Comparison of ENCODE assay signal across 18 mouse cellular contexts in the genomic region with DNA sequence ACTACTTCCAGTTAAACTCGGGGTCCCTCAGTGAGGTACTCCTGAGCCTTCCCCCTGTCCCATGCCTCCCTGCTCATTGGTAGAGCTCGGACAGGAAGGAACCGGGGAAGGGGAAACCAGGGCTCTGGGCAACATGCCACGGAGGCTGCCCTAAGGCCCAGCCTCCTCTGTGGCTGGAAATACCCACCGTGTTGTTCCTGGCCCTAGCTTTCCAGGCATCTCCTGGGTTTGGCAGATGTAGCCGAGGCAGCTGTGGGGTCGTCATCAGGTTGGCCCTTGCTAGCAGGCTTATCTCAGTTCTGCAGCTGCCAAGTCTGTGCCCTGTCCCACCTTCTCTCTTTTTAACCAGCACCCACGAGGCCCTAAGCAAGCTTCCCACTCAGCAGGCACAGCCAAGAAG. TPM values are rescaled to one million over a fixed set of nuclear protein-coding genes. Genes with fewer than 3 reads are reported as not detected.
DNase-seq lines count a peak whose midpoint lies in the region; ATAC-seq and TF ChIP-seq lines count a peak whose summit lies in the region.
"Had no signal": no experiment of that assay in that cellular context is flagged by ENCODE, and none has a peak within 500 bp of the region (broad histone marks: within the 10 kb centered on the region; RNA-seq: fewer than 3 reads in every experiment).

No protein-coding gene starts in this region.

- no peak for TF ChIP-seq POLR2A in heart, adult 2 months (IDR thresholded peaks at IDR 0.05; ENCODE audit: insufficient read depth, low read depth, low read length)
- TF ChIP-seq POLR2A in lung, adult 2 months (IDR thresholded peaks at IDR 0.05; ENCODE audit: borderline replicate concordance, extremely low read depth, low read depth, low read length) = no peak

- H3K27ac ChIP-seq in heart, adult 2 months = peak overlapping the region; percentile 19
- H3K27ac ChIP-seq in lung, embryonic 15.5 days = peak overlapping the region; percentile 2
- 0 out of 2 replicates have a peak overlapping the region, but pooled peaks have one; percentile 0 for H3K27ac ChIP-seq in liver, postnatal 0 days (ENCODE audit: low read depth)
- no peak overlapping the region for H3K27ac ChIP-seq in intestine, embryonic 15.5 days
- H3K27ac ChIP-seq: embryonic facial prominence, embryonic 10.5 days; forebrain, embryonic 15.5 days; hindbrain, embryonic 15.5 days; limb, embryonic 13.5 days; neural tube, embryonic 12.5 days had no signal

- no peak for ATAC-seq in lung, embryonic 15.5 days (ENCODE audit: borderline replicate concordance, extremely low read depth, low FRiP score, low TSS enrichment)
- ATAC-seq in hematopoietic stem cell, adult 5-6 weeks (replicated peaks in 1 of 2; ENCODE audit: insufficient read depth in 1 of 2, low FRiP score in 2 of 2, low TSS enrichment in 1 of 2, low read depth in 1 of 2, poor library complexity in 2 of 2, severe bottlenecking in 2 of 2) = peak; percentile 24 to 51; a peak in 3 of 4 replicates
- peak; percentile 51 for ATAC-seq in liver, postnatal 0 days
- no peak for ATAC-seq in intestine, embryonic 15.5 days
- ATAC-seq: forebrain, embryonic 15.5 days had no signal

- TF ChIP-seq EP300 in heart, adult 2 months (IDR thresholded peaks at IDR 0.05; ENCODE audit: insufficient read depth, low read depth, low read length) = no peak
- 0 out of 2 replicates have a peak, but pooled peaks have one; percentile 7 for TF ChIP-seq EP300 in liver, postnatal 0 days (IDR thresholded peaks at IDR 0.05; ENCODE audit: low read depth)

- no peaks in the 10 kb centered on the region for H3K36me3 ChIP-seq in heart, adult 2 months (ENCODE audit: control insufficient read depth, insufficient read depth, low read length)
- H3K36me3 ChIP-seq in lung, embryonic 15.5 days = no peaks in the 10 kb centered on the region
- no peaks in the 10 kb centered on the region for H3K36me3 ChIP-seq in liver, postnatal 0 days (replicated peaks; ENCODE audit: insufficient read depth, low read length)
- H3K36me3 ChIP-seq in intestine, embryonic 15.5 days = no peaks in the 10 kb centered on the region
- H3K36me3 ChIP-seq: embryonic facial prominence, embryonic 10.5 days; forebrain, embryonic 15.5 days; hindbrain, embryonic 15.5 days; limb, embryonic 13.5 days; neural tube, embryonic 12.5 days had no signal

- intact Hi-C loops in heart, adult 2 months (cut with DNase I) = no loop called here

- no peaks in the 10 kb centered on the region for H3K9me3 ChIP-seq in lung, embryonic 15.5 days
- peaks cover 4% of the 10 kb centered on the region; the same call in 1 of the 2 replicates for H3K9me3 ChIP-seq in liver, postnatal 0 days (ENCODE audit: low read length)
- H3K9me3 ChIP-seq in intestine, embryonic 15.5 days = no peaks in the 10 kb centered on the region
- H3K9me3 ChIP-seq: forebrain, embryonic 15.5 days; hindbrain, embryonic 15.5 days; limb, embryonic 13.5 days had no signal

- no peak overlapping the region for H3K9ac ChIP-seq in heart, adult 2 months (ENCODE audit: low read depth, low read length)
- no peak overlapping the region for H3K9ac ChIP-seq in lung, embryonic 15.5 days
- no peak overlapping the region for H3K9ac ChIP-seq in liver, postnatal 0 days (replicated peaks)
- H3K9ac ChIP-seq in intestine, embryonic 15.5 days = no peak overlapping the region
- H3K9ac ChIP-seq: forebrain, embryonic 15.5 days; hindbrain, embryonic 15.5 days; limb, embryonic 13.5 days; neural tube, embryonic 12.5 days had no signal

- H3K27me3 ChIP-seq in heart, adult 2 months (ENCODE audit: control insufficient read depth, insufficient read depth, low read length) = peaks cover 3% of the 10 kb centered on the region; the same call in 1 of the 2 replicates
- peaks cover 51% of the 10 kb centered on the region for H3K27me3 ChIP-seq in lung, embryonic 15.5 days
- peaks cover 53% of the 10 kb centered on the region for H3K27me3 ChIP-seq in liver, postnatal 0 days (ENCODE audit: insufficient read depth, low read length)
- H3K27me3 ChIP-seq in intestine, embryonic 15.5 days (replicated peaks) = peaks cover 42% of the 10 kb centered on the region

- DNase-seq in heart, adult 2 months = no peak
- DNase-seq in heart, adult 8-10 months (ENCODE audit: low spot score) = no peak
- DNase-seq in lung, adult 2 months = no peak
- no peak for DNase-seq in liver, postnatal 0 days
- DNase-seq in right cerebral cortex, adult 18-20 months = no peak
- DNase-seq: cerebellum, adult 9-11 months; kidney, adult 18-20 months; right cerebral cortex, postnatal 25 days had no signal

- H3K79me2 ChIP-seq in heart, adult 2 months (replicated peaks; ENCODE audit: control insufficient read depth, insufficient read depth, low read length) = no peaks in the 10 kb centered on the region

- WGBS in heart, adult 2 months = 26% methylated on average over 8 of the region's 8 CpGs
- 53% methylated on average over 8 of the region's 8 CpGs for WGBS in lung, embryonic 15.5 days
- 50% methylated on average over 8 of the region's 8 CpGs for WGBS in lung, adult 2 months
- 39% methylated on average over 8 of the region's 8 CpGs for WGBS in liver, postnatal 0 days (ENCODE audit: insufficient replicate concordance)
- 73% methylated on average over 8 of the region's 8 CpGs for WGBS in intestine, embryonic 15.5 days

- no peak for TF ChIP-seq CTCF in heart, adult 2 months (IDR thresholded peaks at IDR 0.05)
- TF ChIP-seq CTCF in lung, adult 2 months (IDR thresholded peaks at IDR 0.05; ENCODE audit: insufficient read depth, low read length) = no peak
- no peak for TF ChIP-seq CTCF in liver, postnatal 0 days (IDR thresholded peaks at IDR 0.05; ENCODE audit: low read depth)

- peaks cover 13% of the 10 kb centered on the region for H3K4me1 ChIP-seq in heart, adult 2 months (ENCODE audit: control insufficient read depth, insufficient read depth, low read length)
- H3K4me1 ChIP-seq in lung, embryonic 15.5 days = peaks cover 47% of the 10 kb centered on the region
- H3K4me1 ChIP-seq in lung, adult 2 months (ENCODE audit: control insufficient read depth, insufficient read depth, low read length) = peaks cover 12% of the 10 kb centered on the region
- peaks cover 51% of the 10 kb centered on the region for H3K4me1 ChIP-seq in liver, postnatal 0 days (ENCODE audit: insufficient read depth)
- peaks cover 42% of the 10 kb centered on the region for H3K4me1 ChIP-seq in intestine, embryonic 15.5 days (replicated peaks)

- no peak overlapping the region for H3K4me2 ChIP-seq in lung, embryonic 15.5 days
- H3K4me2 ChIP-seq in liver, postnatal 0 days (ENCODE audit: low read depth, low read length) = no peak overlapping the region
- no peak overlapping the region for H3K4me2 ChIP-seq in intestine, embryonic 15.5 days (replicated peaks)
- H3K4me2 ChIP-seq: forebrain, embryonic 15.5 days; hindbrain, embryonic 15.5 days; limb, embryonic 13.5 days; neural tube, embryonic 12.5 days had no signal

- no peak overlapping the region for H3K4me3 ChIP-seq in heart, adult 2 months
- no peak overlapping the region for H3K4me3 ChIP-seq in lung, embryonic 15.5 days
- no peak overlapping the region for H3K4me3 ChIP-seq in lung, adult 2 months (replicated peaks; ENCODE audit: extremely low read depth, low read depth, low read length)
- no peak overlapping the region for H3K4me3 ChIP-seq in liver, postnatal 0 days (ENCODE audit: low read depth, low read length)
- H3K4me3 ChIP-seq in intestine, embryonic 15.5 days (replicated peaks) = no peak overlapping the region
- H3K4me3 ChIP-seq: embryonic facial prominence, embryonic 10.5 days; erythroblast, embryonic 14.5 days; forebrain, embryonic 15.5 days; hindbrain, embryonic 15.5 days; limb, embryonic 13.5 days; neural tube, embryonic 12.5 days had no signal

RNA-seq across cellular contexts. Expression of gene Dll4, which starts 5.0 kb away (rescaled TPM):
- 10 to 100 TPM; 13.7 to 15.8 TPM for total RNA-seq in heart, adult 2 months (2021)
- 22.0 and 35.8 TPM in 2 replicates for polyA plus RNA-seq in heart, adult 2 months (2012; rRNA removed)
- 10 to 100 TPM; 12.1 to 18.7 (median 18.6) TPM for total RNA-seq in heart, adult 8-10 months (2022)
- 13.6 and 14.7 TPM in 2 replicates for polyA plus RNA-seq in lung, embryonic 15.5 days (2015; fragmentation: Nextera tagmentation; extraction: Ambion mirVana)
- polyA plus RNA-seq in lung, adult 2 months (2012; rRNA removed) = 114 TPM in 2 replicates
- total RNA-seq in hematopoietic stem cell, adult 5-6 weeks (2017) = 0.13 and 0.25 TPM in 2 replicates
- polyA plus RNA-seq in liver, postnatal 0 days (2015; fragmentation: Nextera tagmentation; extraction: Ambion mirVana) = 1.8 and 1.9 TPM in 2 replicates
- 8.3 and 8.4 TPM in 2 replicates for polyA plus RNA-seq in intestine, embryonic 15.5 days (2015; fragmentation: Nextera tagmentation; extraction: Ambion mirVana)
- polyA plus RNA-seq: C2C12 had no signal

RNA-seq across cellular contexts. Expression of gene Chac1, which starts 30.5 kb away (rescaled TPM):
- total RNA-seq in heart, adult 2 months (2021) = 10 to 100 TPM in 1 of 2 experiments, 1 to 10 TPM in 1; 5.6 to 13.7 TPM
- polyA plus RNA-seq in heart, adult 2 months (2012; rRNA removed) = 6.2 and 8.1 TPM in 2 replicates
- total RNA-seq in heart, adult 8-10 months (2022) = 10 to 100 TPM in 1 of 4 experiments, 1 to 10 TPM in 3; 2.8 to 15.4 (median 5.2) TPM
- 0.59 and 1.1 TPM in 2 replicates for polyA plus RNA-seq in lung, embryonic 15.5 days (2015; fragmentation: Nextera tagmentation; extraction: Ambion mirVana)
- 9.2 and 10.7 TPM in 2 replicates for polyA plus RNA-seq in lung, adult 2 months (2012; rRNA removed)
- 0.40 TPM in 1 of 2 replicates, not detected in the other for total RNA-seq in hematopoietic stem cell, adult 5-6 weeks (2017)
- 0.35 and 0.36 TPM in 2 replicates for polyA plus RNA-seq in liver, postnatal 0 days (2015; fragmentation: Nextera tagmentation; extraction: Ambion mirVana)
- polyA plus RNA-seq in intestine, embryonic 15.5 days (2015; fragmentation: Nextera tagmentation; extraction: Ambion mirVana) = 2.3 and 2.7 TPM in 2 replicates

RNA-seq across cellular contexts. Expression of gene Vps18, which starts 32.0 kb away (rescaled TPM):
- total RNA-seq in heart, adult 2 months (2021) = 10 to 100 TPM; 12.2 TPM
- polyA plus RNA-seq in heart, adult 2 months (2012; rRNA removed) = 10.2 and 12.6 TPM in 2 replicates
- total RNA-seq in heart, adult 8-10 months (2022) = 10 to 100 TPM; 12.5 to 14.0 (median 13.6) TPM
- 18.3 and 19.1 TPM in 2 replicates for polyA plus RNA-seq in lung, embryonic 15.5 days (2015; fragmentation: Nextera tagmentation; extraction: Ambion mirVana)
- 24.1 and 25.9 TPM in 2 replicates for polyA plus RNA-seq in lung, adult 2 months (2012; rRNA removed)
- 14.8 and 23.0 TPM in 2 replicates for total RNA-seq in hematopoietic stem cell, adult 5-6 weeks (2017)
- polyA plus RNA-seq in liver, postnatal 0 days (2015; fragmentation: Nextera tagmentation; extraction: Ambion mirVana) = 4.7 TPM in 2 replicates
- polyA plus RNA-seq in intestine, embryonic 15.5 days (2015; fragmentation: Nextera tagmentation; extraction: Ambion mirVana) = 20.9 and 22.5 TPM in 2 replicates

RNA-seq across cellular contexts. Expression of gene Rhov, which starts 49.5 kb away (rescaled TPM):
- not detected for total RNA-seq in heart, adult 2 months (2021)
- polyA plus RNA-seq in heart, adult 2 months (2012; rRNA removed) = 0.12 TPM in 1 of 2 replicates, not detected in the other
- not detected for total RNA-seq in heart, adult 8-10 months (2022)
- 1.3 and 1.6 TPM in 2 replicates for polyA plus RNA-seq in lung, embryonic 15.5 days (2015; fragmentation: Nextera tagmentation; extraction: Ambion mirVana)
- polyA plus RNA-seq in lung, adult 2 months (2012; rRNA removed) = 1.6 and 3.0 TPM in 2 replicates
- total RNA-seq in hematopoietic stem cell, adult 5-6 weeks (2017) = 0.31 TPM in 1 of 2 replicates, not detected in the other
- polyA plus RNA-seq in liver, postnatal 0 days (2015; fragmentation: Nextera tagmentation; extraction: Ambion mirVana) = not detected in 2 replicates
- polyA plus RNA-seq in intestine, embryonic 15.5 days (2015; fragmentation: Nextera tagmentation; extraction: Ambion mirVana) = 5.2 and 7.1 TPM in 2 replicates
- polyA plus RNA-seq: erythroblast, embryonic 14.5 days had no signal

Comparison
In these comparisons a context has a peak if more than half of its experiments do, and no peak if none do; other contexts are left out.
1. ATAC-seq: peak in hematopoietic stem cell, adult 5-6 weeks (2 of 2) and liver, postnatal 0 days (single experiment); none in lung, embryonic 15.5 days (single experiment) and intestine, embryonic 15.5 days (single experiment).